ENCODE assay signal across 8 mouse cellular contexts in genomic region chr17:67512699-67513450, GRCm38 (mm10).
DNase-seq lines count a peak whose midpoint lies in the region; ATAC-seq and TF ChIP-seq lines count a peak whose summit lies in the region.

No protein-coding gene starts in this region.

- H3K36me3 ChIP-seq in hindbrain, embryonic 15.5 days: no peaks in the 10 kb centered on the region
- H3K36me3 ChIP-seq in liver, adult 2 months (ENCODE audit: control insufficient read depth, insufficient read depth, low read length): no peaks in the 10 kb centered on the region
- no peaks in the 10 kb centered on the region for H3K36me3 ChIP-seq in stomach, embryonic 16.5 days (ENCODE audit: control insufficient read depth, insufficient read depth, low read length)

- no peaks in the 10 kb centered on the region for H3K27me3 ChIP-seq in hindbrain, embryonic 15.5 days
- no peaks in the 10 kb centered on the region for H3K27me3 ChIP-seq in liver, adult 2 months (ENCODE audit: control insufficient read depth, insufficient read depth, low read length)
- no peaks in the 10 kb centered on the region for H3K27me3 ChIP-seq in stomach, embryonic 16.5 days (ENCODE audit: control insufficient read depth, insufficient read depth, low read length)

- H3K9ac ChIP-seq in hindbrain, embryonic 15.5 days: no peak overlapping the region
- no peak overlapping the region for H3K9ac ChIP-seq in liver, adult 2 months (ENCODE audit: low read depth, low read length)
- H3K9ac ChIP-seq in stomach, embryonic 16.5 days (ENCODE audit: low read length): no peak overlapping the region

- H3K9me3 ChIP-seq in hindbrain, embryonic 15.5 days: no peaks in the 10 kb centered on the region
- no peaks in the 10 kb centered on the region for H3K9me3 ChIP-seq in stomach, embryonic 16.5 days (replicated peaks; ENCODE audit: control insufficient read depth, low read length)

- WGBS in hindbrain, embryonic 15.5 days: 75% methylated on average over 6 of the region's 6 CpGs
- WGBS in liver, adult 2 months: 69% methylated on average over 6 of the region's 6 CpGs
- WGBS in stomach, embryonic 16.5 days: 63% methylated on average over 6 of the region's 6 CpGs

- no peaks in the 10 kb centered on the region for H3K4me1 ChIP-seq in hindbrain, embryonic 15.5 days (replicated peaks)
- 0 out of 2 replicates have a peak, but pooled peaks cover 7% of the 10 kb centered on the region for H3K4me1 ChIP-seq in liver, adult 2 months (ENCODE audit: control insufficient read depth, insufficient read depth, low read length)
- no peaks in the 10 kb centered on the region for H3K4me1 ChIP-seq in stomach, embryonic 16.5 days (ENCODE audit: control insufficient read depth, insufficient read depth, low read length)

- no peak for TF ChIP-seq POLR2A in liver, adult 2 months (IDR thresholded peaks at IDR 0.05; ENCODE audit: extremely low read depth, insufficient read depth, low read length)

- H3K79me2 ChIP-seq in liver, adult 2 months (ENCODE audit: control insufficient read depth, insufficient read depth, low read length): no peaks in the 10 kb centered on the region

- peak overlapping the region; percentile 53 for H3K27ac ChIP-seq in hindbrain, embryonic 15.5 days (replicated peaks)
- peak overlapping the region; percentile 44 for H3K27ac ChIP-seq in liver, adult 2 months (replicated peaks; ENCODE audit: insufficient read depth, low read depth, low read length)
- H3K27ac ChIP-seq in stomach, embryonic 16.5 days (ENCODE audit: low read length): peak overlapping the region; percentile 81

- DNase-seq in ovary, adult 18-20 months (ENCODE audit: low spot score): peak; percentile 15
- no peak for DNase-seq in ovary, postnatal 14 days (ENCODE audit: low spot score)
- DNase-seq in liver, adult 2 months (ENCODE audit: extremely low read depth, low read depth, low spot score): peak; percentile 3
- DNase-seq in thymus, postnatal 36 days: no peak
- no peak for DNase-seq in embryo, embryonic 9.5 days (ENCODE audit: extremely low spot score)

- no peak overlapping the region for H3K4me3 ChIP-seq in hindbrain, embryonic 15.5 days
- H3K4me3 ChIP-seq in liver, adult 2 months (ENCODE audit: insufficient read depth, low read depth, low read length): no peak overlapping the region
- H3K4me3 ChIP-seq in stomach, embryonic 16.5 days (replicated peaks; ENCODE audit: low read length): no peak overlapping the region

- TF ChIP-seq CTCF in liver, adult 2 months (IDR thresholded peaks at IDR 0.05; ENCODE audit: low read depth, low read length): no peak

- no peak overlapping the region for H3K4me2 ChIP-seq in hindbrain, embryonic 15.5 days
- no peak overlapping the region for H3K4me2 ChIP-seq in stomach, embryonic 16.5 days (ENCODE audit: low read depth, low read length)

- no peak for ATAC-seq in hindbrain, embryonic 15.5 days (ENCODE audit: low FRiP score, low read depth)
- ATAC-seq in stomach, embryonic 16.5 days (ENCODE audit: insufficient read depth, low FRiP score): peak; percentile 49; the same call in 1 of the 2 replicates
- ATAC-seq in monocyte, adult 5-6 weeks (replicated peaks; ENCODE audit: insufficient number of reproducible peaks, low FRiP score, low TSS enrichment, poor library complexity, severe bottlenecking): no peak

Comparison
In these comparisons a context has a peak if more than half of its experiments do, and no peak if none do; other contexts are left out.
1. DNase-seq: peak in ovary, adult 18-20 months (single experiment) and liver, adult 2 months (single experiment); none in ovary, postnatal 14 days (single experiment), thymus, postnatal 36 days (0 of 2) and embryo, embryonic 9.5 days (single experiment).
2. Peak in every context shown above with its lines, with median percentiles within 50 percentile points of each other: H3K27ac ChIP-seq.